Mouse (Mus musculus) liver, adult 2 months (tissue): ENCODE data around the gene Fmo6.

Source experiments
- CTCF ChIP-seq: fragments of 200-500 bp; IDR thresholded peaks from 2 replicates; pipeline ENCODE4 v1.5.1; 2011; ENCODE audit warnings: low read depth, low read length, control low read depth
- POLR2A ChIP-seq: fragments of 200-500 bp; IDR thresholded peaks from 2 replicates; pipeline ENCODE4 v1.6.1; 2011; ENCODE audit warnings: low read length, control low read depth; ENCODE audit not compliant: insufficient read depth; ENCODE audit errors: extremely low read depth

- TF ChIP-seq CTCF (no peak), POLR2A (no peak)
These were observed 12.2 kb downstream of the Fmo6 start for GRCm38 (mm10) chr1:162925121-162925520.
